Mouse (Mus musculus): ENCODE data around the gene Stambpl1.
A peak's percentile ranks its signal among the peaks of the same experiment; 100 is the strongest.

The Stambpl1 gene

DNA sequence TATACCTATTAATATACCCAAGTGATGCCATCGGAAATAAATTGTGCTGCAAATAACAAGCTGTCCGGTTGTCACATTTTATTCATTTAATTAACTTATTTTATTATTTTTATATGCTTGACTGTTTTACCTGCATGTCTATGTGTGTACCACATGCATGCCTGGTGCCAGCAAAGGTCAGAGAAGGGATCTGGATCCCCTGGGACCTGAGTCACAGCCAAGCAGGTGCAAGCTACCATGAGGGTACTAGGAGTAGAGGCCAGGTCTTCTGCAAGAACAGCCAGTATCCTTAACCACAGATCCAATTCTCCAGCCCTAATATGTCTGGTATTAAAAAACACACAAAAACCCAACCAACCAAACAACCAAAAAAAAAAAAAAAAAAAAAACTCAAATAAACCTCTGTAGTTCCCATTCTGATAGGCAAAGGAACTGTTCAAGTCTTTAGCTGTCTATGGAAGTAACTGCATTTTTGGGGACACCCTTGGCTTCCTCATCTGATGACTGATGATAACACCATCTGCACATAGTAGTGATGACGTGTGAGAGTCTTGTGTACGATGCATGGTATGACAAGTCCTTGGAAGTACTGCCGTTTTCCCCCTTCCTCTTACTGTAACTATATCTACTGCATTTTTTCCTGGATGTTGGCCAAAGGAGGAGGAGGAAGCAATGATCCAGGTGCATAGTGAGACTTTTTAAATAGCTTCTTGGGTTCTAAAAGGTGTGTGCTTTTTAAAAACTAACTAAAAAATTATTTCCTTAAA lies 48.4 kb downstream of the Stambpl1 start:
- no peak for DNase-seq (ENCODE audit: low read depth)

DNA sequence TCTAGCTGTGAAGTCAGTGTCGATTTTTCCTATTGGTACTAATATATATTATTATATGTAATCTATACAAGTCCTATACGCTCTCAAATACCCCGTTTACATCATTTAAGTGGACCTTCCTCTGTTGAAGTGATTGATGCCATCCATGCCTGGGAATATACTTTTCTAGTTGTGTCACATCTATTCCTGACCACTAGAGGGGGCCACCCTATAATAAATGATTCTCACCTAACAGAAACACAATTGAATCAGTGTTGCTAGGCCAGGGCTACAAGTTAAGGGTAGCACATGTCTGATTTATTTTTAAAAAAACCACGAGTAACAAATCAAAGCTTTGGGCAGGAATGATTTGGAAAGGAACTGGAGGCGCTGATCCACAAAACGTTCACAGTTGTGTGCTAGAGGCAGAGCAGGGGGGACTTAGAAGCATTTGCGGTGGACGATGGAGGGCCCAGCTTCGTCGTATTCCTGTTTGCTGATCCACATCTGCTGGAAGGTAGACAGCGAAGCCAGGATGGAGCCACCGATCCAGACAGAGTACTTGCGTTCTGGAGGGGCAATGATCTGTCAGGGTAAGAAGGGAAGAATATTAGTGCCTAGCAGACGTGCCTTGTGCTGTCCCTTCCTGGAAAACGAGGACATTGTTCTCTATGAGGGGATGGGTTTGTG lies 49.4 kb downstream of the Stambpl1 start:
- DNase-seq (ENCODE audit: low read depth), result no peak

DNA sequence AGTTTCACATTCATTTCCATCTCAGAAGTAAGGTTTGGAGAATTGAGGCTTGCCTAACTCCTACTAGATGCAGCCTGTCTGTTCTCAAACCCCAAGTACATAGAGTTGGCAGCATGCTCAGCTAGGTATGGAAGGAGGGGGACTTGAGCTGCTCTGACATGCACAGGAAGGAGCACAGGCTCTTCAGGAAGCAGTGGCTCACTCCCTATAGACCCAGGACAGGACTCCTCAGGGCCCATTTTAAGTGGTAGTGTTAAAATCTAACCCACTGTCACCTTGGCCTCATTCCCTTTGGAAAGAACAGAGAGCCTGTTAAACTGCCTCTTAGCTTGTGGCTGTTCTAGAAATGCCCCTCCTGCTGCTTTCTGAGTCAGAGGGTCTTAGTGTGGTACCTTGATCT lies 50.9 kb downstream of the Stambpl1 start:
- DNase-seq (ENCODE audit: low read depth), result no peak

DNA sequence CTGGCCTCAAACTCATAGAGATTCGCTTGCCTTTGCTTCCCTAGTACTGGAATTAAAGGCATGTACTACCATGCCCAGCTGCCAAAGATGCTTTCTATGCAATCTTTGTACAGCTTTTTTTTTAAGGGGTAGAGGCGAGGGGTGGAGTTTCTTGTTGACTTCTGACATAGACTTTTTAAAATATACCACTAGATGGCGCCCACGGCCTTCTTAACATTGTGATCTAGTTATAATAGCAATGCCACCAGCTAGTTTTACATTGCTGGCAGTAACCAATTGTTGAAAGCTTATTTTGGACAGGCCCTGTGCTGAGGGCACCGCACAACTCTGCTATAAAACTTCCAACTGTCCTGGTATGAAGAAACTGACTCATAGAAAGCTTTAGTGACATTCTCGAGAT lies 52.0 kb downstream of the Stambpl1 start:
- peak; percentile 76 for DNase-seq (ENCODE audit: low read depth)

DNA sequence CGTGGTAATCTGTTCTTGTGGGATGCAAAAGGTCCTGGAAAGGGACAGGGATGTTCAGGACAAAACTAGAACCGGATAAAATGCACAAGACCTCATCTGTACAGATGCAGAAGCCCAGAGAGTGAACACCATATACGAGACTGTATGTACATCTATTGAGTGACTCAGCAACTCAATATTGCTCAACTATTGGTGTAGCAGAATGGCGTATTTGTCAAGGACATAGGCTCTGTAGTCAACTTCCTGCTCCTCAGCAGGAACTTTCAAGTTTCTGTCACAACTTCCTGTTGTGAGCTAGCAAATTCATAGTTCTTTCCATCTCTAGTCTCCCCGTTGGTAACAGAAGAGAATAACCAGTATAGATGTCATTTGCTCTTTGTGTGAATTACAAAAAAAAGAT lies 56.5 kb downstream of the Stambpl1 start:
- DNase-seq (ENCODE audit: low read depth), result no peak

DNA sequence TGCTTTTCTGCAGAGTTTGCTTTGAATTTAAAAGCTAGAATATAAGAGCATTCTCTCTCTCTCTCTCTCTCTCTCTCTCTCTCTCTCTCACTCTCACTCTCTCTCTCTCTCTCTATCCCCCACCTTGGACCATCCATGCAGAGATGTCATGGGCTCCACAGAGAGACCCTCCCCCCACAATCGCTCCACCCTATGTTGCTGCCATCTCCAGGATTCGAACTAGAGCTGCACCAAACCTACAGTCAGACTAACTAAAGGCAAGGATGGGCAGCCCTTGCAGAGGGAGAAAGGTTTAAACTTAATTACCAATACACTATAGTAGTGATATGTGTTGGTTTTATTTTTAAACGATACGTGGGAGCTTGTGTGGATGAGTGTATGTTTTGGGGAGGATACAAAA lies 58.6 kb downstream of the Stambpl1 start:
- DNase-seq (ENCODE audit: low read depth), result no peak

DNA sequence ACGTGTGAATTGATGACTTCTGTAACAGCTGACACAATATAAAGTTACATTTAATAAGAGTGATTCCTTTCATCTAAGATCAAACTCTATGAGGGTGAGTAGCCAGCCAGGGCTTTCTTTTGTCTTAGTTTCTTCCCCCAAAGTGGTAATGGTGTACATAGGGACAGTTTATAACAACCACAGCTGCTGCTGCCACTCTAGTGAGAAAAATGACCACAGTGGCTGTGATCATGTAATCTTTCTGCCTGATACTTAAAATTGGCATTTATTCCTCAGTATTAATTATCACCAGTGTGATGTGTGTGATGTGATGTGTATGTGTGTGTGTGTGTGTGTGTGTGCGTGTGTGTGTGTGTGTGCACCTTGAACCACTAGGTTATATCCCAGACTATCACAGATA lies 59.9 kb downstream of the Stambpl1 start:
- no peak for DNase-seq (ENCODE audit: low read depth)

DNA sequence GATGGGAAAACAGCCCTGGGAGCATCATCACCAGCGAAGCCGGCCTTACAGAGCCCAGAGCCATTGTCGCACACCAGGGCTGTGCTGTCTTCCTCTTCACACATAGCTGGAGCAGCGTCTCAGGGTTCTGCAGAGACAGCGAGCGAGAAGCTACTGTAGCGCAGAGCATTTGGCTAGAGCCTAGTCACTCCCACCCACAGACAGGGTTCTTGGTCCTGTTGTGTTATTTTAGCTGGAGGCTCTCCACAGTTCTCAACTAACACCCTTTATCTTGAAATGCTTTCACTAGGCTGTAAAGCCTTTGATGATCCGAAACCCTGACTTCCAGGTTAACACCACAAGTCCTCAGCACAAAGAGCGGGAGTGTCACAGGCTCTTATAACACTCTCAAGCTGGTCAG lies 60.4 kb downstream of the Stambpl1 start:
- no peak for DNase-seq (ENCODE audit: low read depth)

DNA sequence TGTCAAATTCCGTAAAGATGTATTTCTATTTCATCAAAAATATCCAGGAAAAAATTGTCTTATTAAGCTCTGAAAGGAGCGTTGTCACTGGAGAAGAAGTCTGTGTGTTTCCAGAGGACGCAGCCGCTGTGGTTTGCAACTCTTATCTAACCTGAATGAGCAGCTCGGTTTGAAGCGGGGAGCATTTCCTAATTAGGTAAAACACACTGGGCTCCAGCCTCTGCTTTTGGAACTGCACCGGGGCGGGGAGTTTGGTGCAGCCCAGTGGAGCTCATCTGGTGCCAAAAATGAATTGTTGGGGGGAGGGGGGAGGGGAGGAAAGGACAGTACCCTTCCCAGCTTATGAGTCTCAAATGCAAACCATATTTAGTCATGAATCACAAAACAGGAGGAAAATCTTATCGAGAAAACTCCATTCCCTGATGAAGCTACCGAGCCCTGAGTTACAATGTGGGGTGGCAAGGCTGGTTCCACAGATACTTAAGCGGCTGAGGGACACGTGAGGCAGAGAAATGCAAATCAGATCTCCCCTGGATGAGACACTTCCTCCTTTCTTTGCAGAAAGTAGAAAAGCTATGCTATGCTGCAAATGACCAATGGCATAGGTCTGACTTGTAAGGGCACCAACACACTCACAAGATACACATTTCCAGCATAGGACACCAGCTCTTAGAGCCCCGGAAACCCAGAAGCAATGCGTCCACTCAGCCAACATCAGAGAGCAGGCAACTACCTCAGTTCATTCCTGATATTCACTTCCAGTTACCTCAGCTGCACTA lies 62.3 kb downstream of the Stambpl1 start:
- DNase-seq (ENCODE audit: low read depth), result no peak

DNA sequence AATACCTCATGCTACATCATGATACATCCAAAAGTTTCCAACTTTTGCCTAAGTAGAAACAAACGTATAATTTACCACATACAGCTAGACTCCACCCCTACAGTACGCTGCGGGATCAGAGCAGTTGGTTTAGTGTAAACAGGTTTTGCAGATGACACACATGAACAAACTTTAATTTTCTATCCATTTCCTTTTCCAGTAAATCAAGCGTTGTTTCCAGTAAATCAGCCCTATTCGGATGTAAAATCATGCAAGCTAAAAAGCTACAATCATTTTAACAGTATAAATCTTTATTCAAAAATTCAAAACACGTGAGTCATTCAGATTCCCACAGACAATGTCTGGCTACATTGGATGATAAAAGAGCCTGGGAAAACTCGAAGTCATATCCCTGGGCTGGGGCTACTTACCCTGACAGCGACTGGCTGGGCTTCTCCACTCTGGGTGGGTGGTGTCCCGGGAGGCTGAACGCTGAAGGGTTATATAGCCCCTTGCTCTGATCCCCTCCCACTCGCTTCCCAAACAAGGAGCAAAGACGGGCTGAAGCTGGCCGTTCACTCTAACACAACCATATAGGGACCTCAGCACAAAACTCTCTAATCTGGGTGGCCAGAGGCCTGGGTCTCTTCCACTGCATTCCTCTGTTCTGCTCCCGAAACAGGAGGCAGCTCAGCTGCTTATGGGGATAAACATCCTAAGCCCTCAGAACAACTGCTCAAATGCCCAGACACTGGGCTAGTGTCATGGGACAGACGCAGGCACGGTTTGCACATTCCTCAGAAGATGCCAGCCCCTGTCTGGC lies 63.1 kb downstream of the Stambpl1 start, which contains the start of gene Acta2:
Gene Acta2, minus strand, starts transcription at position 711 of the 802 bp plus-strand sequence.
- DNase-seq (ENCODE audit: low read depth), result no peak

DNA sequence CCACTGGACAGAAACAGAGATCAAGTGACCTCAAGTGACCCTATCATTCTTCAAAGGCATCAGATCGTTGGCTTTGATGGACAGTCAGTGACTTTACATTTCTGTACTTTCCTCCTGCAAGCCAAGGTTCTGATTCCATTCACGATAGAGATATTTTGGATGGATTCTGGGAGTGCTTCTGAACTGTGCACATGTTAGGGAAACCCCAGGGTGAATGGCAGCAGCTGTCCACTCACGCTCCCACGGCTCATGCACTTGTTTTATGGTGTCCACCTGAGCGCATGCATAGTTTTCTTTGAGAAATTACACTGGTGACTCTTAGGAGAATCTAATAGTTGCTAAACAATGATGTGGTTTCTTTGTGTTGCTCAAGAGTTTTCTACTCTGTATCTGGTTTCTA lies 64.1 kb downstream of the Stambpl1 start:
- no peak for DNase-seq (ENCODE audit: low read depth)

DNA sequence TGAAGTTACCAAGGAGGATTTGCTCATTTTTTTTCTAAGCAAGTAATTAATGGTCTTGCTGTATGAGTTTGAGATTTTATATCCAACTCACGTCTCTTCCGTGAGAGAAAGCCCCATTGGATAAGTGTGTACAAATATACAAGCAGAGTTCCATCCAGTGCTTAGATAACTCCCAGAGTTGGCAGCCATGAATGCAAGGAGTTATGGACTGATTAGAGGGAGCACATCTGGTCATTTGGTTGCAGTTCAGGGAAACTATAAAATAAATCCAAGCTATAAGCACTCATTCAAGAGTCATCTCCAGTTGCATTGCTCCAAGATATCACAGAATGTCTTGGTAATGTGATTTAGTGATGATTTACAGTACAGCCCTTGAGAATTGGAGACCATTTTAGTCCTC lies 64.9 kb downstream of the Stambpl1 start:
- no peak for DNase-seq (ENCODE audit: low read depth)

DNA sequence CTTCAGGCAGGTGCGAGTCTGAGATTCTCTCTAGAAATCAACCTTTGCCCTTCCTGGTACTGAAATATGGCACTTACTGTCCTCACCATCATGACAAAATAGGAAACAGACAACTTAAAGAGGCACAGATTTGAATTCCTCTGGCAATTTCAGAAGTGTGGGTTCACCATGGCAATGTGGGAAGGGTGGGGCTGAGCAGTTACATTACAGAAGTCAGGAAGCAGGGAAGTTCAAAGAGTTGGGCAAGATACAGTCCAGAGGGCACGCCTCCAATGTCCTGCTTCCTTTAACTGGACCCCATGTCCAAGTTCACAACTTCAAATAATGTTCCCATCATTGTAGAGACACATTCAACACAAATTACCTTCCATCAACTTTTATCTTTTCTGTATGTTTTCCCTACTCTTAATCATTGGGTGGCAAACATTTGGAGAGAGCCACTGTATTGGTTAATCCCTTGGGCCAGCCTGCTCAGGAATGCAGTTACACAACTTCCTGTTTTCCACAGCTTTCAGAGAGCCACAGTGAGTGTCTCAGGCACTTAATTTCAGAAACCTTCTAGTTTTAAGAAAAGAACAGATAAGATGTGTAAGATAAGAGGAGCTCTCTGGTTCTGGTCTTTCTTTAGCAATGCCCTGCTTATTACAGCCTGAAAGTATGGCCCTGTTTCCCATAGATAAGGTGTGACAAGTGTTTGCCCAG lies 70.4 kb downstream of the Stambpl1 start:
- DNase-seq (ENCODE audit: low read depth), result no peak

DNA sequence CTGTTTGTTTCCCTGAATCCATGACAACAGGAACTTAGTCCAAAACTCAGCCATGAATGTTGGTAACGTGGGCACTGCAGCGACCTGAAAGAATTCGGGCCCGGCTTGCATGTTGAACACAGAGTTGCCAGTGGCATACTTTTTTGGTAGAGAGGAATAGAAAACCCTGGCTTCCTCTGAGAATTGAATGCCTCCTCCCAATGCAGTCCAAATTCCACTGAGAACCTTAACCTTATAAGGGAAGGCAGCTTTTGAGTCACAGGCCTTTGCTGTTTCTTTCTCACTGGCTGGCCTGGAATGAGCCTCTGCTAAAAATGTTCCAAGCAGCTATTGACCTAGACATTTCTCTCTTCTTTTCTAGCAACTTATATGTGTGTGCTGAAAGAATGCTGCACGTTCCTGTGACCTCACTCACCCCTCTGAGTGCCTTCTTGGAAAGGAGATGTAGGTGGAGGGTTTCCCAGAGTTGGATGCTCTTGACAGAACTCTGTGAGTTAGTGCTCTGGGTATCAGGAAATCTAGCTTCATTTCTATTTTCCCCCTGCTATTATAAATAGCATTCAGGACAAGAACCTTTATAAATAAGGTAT lies 73.7 kb downstream of the Stambpl1 start:
- no peak for DNase-seq (ENCODE audit: low read depth)

DNA sequence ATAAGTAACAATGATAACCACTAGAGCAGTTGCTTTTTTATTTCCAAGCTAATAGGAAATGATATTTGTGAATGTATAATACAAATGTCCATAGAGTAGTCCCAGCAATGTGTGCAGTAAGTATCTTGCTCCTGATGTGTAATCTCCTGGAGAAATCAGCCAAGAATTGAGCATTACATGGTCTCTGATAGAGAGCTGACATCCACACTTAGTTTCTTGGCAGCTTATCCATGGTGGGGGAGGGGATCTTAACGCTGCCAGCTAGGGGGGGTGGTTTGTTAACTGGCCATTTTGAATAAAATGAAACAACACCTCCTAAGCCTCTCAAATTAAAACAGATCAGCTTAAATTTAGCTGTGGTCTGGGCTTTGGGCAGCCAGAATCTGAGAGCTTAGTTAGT lies 77.0 kb downstream of the Stambpl1 start:
- no peak for DNase-seq (ENCODE audit: low read depth)

DNA sequence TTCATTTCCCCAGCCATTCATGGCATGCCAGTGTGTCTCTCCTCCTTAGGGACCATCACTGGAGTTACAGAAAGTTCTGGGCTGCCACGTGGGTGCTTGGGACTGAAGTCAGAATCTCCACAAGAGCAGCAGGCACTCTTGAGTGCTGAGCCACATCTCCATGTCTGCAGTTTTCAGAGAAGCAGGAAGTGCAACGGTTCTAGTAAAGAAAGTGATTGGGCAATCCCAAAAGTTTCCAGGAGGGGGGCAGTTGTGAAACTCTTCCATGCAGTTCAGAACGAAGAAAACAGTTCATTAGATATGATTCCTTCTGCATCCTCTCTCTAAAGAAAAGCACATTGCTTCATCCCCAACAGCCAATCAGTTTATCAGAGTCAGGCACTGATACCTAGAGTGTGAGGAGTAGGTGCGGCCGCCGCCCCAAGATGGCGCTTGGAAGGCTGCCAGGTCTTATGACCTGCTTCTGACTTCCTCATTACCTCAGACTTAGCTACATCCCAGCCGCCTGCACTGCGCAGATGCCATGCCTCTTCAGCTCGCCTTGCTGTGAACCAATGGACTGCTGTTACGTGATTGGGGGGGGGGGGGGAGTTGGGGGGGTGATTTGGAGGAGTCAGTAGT lies 78.2 kb downstream of the Stambpl1 start:
- DNase-seq (ENCODE audit: low read depth), result peak; percentile 25

DNA sequence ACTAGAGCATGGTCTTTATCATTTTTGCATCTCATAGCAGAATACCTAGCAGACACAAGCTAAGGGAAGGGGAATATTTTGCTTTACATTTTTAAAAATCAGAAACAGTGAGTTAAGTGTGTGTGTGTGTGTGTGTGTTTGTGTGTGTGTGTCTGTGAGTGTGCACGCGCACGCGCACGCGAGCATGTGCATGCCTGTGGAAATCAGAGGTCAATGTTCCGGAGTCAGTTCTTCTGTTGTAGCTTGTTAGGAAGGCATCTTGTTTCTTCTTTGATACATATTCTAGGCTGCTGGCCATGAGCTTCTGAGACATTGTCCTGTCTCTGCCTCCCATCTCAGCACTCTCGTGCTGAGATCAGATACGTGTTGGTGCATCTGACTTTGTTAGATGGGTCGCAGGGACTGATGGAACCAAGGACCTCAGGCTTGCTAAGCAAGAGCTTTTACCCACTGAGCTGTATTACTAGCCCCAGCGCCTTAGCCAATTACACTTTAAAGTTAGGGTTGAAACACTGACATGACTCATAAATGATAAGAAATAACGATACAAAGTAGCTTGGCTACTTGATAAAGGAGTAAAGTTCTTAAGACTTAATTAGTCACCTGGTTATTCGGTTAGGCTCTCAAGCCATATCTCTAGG lies 78.9 kb downstream of the Stambpl1 start:
- DNase-seq (ENCODE audit: low read depth), result no peak

DNA sequence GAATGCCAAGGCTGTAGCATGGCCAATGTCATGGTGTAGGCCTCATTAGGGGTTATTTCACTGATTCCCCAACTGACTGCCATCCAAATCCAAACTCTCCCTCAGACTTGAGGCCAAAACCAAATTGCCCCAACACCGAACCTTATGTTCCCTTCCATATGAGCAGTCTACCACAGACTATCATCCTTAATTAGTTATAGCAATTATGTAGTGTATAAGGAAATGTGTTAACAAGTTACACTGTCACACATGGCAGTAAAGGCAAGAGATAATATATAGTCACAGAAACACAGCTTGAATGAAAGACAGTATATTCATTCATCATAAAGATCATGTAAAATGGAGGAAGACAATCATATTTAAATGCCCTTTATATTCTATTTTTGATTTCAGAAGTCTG lies 81.0 kb downstream of the Stambpl1 start:
- DNase-seq (ENCODE audit: low read depth), result no peak

DNA sequence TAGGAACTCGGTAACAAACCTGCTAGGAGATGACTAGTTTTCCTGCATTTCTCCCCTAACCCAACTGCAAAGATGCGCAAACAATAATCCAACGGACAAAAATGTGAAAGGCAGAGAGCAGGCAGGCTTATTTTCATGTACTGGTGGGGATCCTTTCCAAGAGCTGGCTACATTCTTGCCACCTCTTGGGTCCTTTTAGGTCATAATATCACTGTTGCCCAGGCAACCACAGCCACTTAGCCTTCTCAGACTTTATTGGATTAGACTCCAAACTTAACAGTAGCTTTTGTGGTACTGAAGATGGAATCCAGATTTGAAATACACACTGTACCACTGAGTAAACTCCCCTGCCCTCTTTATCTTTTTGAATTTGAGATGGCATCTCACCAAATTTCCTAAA lies 86.0 kb downstream of the Stambpl1 start:
- DNase-seq (ENCODE audit: low read depth), result no peak

DNA sequence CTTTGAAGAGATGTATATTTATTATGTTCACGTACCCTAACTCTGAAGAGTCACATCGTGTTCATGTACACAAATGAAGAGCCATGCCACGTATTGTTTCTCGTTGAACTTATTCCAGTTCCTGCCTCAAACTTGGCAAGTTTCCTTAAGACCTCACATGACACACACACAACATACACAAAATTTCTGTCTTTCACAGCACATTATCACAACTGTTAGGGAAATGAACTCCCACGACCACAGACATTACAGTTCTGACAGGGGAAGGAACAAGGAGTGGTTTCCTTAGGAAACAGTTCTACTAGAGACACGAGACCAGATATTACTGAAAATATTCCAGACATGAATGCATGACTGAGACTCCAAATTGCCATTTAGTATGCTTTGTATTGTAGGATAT lies 91.6 kb downstream of the Stambpl1 start:
- no peak for DNase-seq (ENCODE audit: low read depth)
